Mouse (Mus musculus): ENCODE results near the gene Dlx3.
A peak's percentile ranks its signal among the peaks of the same experiment; 100 is the strongest.

Dlx3 gene

DNA sequence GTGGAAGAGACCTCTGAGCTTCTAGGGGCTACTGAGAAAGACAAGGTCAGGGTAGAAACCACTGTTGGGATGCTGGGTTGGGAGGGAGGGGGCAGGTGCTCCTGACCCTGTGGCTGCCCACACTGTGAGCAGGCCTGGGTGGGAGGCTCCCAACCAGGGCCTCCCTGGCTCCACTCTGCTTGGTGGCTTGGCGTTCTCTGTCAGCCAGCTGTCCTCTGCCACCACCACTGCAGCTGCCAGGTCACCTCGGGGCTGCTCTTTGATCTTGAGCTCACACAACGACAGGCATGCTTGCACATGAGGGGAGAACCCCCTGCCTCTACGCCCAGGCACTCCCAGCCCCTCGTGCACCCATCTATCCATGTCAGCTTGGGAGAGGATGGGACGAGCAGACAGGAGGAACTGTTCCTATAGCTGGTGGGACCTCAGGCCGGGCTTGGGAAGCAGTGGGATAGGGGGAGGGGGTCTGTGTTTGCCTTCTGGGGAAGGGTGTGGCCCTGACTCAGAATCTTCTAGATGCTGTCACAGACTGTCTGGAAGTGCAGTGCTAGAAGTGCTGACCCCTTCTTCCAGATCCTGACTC lies 5.5 kb downstream of the Dlx3 start:
- no peak for DNase-seq (ENCODE audit: low spot score)

DNA sequence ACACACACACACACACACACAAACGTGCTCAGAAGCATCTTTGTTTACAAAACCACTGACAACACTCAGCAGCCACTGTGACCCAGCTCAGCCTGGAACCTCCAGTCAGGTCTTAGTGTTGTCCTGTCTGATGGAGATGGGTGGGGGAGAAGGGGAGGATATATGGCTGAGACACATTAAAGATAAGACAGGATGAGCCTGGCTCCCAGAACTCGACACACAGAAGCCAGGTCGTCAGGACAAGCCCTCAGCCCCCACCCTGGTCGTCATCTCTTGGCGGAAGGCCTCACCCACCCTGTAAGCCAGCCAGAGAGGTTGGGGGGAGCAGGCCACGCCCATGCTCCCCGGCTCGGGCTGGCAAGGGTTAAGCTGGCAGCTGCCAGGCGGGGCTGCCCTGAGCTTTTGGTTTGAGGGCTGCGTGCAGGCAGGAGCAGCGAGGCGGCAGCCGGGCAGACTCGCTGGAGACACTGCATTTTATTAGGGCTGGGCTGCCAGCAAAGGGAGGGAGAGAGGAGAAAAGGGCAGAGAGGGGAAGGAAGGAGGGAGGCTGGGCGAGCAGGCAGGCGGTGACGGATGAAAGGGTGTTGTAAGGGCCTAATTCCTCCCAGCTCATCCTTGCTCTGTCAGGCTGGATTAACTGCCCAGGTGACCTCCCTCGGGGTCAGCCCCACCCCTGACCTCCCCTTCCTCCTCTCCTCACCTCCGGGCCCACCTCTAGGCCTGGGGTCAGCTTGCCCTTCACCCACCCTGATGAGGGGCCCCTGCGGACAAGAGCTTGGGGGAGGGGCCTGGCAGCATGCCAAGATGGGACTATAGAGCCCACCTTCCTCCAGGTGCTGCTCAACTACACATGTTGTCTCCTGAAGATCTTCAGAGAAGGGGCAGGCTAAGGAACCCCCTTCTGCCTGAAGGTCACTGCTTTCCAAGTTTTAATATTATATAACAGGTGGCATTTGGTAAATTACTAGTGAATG lies 6.6 kb downstream of the Dlx3 start:
- DNase-seq (ENCODE audit: low spot score), result peak; percentile 72

DNA sequence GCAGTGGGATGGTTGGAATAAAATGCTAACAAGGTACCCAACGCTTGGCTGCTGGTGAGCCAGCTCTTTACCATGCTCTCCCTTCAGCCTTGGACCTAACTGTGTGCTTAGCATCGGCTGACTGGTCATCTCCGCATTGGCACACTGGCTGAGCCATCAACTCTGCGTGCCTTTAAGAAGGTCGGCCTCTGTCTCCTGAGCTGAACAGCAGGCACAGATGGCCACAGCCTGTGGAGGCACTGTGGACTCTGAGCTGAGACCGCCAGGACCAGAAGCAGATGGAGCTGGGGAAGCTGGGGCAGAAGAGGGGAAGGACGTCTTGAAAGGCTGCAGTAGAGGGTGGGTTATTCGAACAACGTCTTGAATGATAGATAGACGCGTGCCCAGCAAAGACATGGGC lies 8.4 kb downstream of the Dlx3 start:
- no peak for DNase-seq (ENCODE audit: low spot score)

DNA sequence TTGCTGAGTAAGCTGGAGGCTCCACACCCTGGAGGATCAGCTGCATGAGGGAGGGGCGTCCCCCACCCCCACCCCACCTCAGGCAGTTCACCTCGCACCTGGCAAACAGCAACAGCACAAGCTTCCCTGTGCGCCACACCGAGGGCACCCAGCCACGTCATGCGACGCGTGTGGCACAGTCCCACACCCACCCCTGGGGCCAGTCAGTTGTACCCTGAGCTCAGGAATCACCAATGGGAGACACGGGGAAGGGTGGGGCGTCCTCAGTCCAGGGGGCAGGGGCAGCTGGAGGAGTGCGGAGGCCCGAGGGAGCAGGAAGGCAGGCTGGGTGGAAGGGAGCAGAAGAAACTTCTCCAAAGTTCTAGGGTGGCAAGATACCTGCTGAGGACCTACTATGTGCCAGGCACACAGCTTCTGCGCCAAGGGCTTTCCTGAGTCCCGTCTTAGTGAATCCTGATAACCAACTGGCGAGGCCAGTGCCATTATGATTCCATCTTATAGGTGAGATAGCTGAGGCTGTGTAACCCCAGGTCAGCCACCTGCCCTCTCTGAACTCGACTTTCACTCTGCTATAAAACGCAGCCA lies 10.8 kb downstream of the Dlx3 start:
- no peak for DNase-seq (ENCODE audit: low spot score)

DNA sequence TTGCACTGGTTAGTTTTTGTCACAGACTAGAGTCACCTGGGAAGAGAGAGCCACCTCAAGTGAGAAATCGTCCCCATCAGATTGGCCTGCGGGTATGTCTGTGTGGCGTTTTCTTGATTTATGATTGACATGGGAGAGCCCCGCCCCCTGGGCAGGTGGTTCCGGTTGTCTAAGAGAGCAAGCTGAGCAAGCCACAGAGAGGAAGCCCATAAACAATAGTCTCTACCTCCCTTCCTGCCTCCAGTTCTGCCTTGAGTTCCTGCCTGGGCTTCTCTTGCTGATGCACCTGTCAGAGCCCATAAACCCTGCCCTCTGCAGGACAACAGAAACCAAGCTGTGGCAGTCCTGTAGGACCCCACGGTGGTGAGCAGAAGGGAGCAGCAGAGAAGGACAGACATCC lies 13.4 kb downstream of the Dlx3 start:
- DNase-seq (ENCODE audit: low spot score), result no peak

DNA sequence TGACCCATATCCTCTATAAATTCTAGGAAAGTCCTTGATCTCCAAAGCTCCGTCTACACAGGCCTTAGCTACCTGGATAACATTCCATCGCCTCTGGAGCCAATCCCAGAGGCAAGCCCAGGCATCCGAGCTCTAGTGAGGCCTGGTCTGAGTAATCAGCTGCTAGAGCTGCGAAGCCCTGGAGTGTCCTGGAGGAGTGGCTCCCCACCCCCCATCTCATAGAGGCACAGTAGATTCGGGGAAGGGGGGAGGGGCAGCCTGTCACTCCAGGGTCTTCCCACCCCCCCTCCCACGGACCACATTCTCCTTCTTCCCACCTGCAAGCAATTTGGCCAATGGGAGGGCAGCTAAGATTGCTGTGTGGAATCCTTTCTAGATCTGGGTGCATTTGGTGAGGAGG lies 17.4 kb downstream of the Dlx3 start:
- DNase-seq (ENCODE audit: low spot score), result no peak

DNA sequence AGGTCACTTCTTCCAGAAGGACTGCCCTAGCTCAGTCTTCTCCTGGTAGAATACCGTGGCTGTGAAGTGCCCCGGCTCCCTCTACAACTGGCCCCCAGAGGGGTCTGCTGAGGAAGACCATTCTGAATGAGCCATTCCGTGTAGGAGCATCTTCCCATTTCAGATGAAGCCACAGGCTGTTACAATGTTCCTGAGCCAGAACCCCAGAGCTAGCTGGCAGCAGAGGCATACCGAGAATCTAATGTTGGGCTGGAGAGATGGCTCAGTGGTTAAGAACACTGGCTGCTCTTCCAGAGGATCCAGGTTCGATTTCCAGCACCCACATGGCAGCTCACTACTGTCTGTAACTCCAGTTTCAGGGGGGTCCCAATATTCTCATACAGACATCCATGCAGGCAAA lies 20.0 kb downstream of the Dlx3 start:
- no peak for DNase-seq (ENCODE audit: low spot score)

DNA sequence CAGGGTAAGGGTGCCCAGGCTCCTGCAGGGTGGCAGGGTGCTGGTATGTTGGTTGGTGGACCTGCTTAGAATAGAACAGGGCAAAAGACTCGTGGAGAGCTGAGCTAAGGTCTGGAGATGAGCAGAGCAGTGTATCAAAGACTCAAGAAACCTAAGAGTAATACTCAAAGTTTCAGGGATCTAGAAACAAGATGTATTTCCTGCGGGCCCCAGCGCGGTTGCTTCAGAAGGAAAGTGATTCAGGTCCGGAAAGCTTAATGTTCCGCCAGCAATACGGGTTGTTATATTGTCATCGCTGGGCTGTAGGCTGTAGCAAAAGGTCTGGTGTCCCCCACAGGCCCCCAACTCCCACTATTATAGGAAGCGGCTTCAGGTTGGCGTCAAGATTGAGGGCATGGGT lies 22.3 kb downstream of the Dlx3 start:
- DNase-seq (ENCODE audit: low spot score), result no peak

DNA sequence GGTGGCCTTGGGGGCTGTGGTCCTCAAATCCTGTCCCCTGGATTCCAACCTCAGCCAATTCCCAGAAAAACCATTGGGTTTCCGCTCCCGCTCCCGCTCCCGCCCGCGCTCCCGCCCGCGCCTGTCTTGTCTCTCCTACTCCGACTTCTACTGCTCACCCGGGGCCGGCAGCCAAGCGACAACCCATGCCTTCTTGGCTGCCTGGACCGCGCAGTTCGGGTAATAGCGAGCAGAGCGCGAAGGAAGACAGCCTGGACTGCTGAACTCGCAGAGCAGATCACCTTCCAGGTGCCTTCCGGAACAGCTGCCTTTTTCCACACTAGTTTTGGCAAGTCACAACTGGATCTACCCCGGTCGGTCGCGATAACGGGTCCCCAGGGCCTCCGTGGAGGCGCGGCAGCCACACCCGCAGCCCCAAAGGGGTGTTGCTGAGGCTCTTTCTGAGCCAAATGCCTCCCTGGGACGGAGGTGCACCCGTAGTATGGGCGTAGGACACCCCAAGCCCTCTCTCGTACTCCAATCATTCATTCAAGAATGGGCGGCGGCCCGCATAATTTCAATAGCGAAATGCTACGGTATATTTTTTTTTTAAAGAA lies 23.2 kb downstream of the Dlx3 start:
- no peak for DNase-seq (ENCODE audit: low spot score)

DNA sequence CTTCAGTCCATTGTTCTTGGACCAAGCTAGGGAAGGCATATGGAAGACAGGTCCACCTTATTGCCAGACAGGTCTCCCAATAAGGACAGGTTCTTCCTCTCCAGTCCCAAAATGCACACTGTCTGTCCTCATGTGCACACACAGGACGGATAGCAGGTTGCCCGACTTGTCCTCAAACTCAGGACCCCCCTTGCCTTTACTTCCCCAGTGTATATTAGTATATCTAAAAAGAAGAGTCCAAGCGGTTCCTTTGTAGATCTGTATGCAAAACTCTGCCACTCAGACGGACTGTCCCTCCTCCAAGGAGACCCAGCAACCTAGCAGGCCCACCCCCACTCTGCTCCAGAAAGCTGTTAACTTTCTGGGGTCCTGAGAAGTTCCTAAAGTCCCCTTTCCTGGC lies 23.7 kb downstream of the Dlx3 start:
- DNase-seq (ENCODE audit: low spot score), result no peak

DNA sequence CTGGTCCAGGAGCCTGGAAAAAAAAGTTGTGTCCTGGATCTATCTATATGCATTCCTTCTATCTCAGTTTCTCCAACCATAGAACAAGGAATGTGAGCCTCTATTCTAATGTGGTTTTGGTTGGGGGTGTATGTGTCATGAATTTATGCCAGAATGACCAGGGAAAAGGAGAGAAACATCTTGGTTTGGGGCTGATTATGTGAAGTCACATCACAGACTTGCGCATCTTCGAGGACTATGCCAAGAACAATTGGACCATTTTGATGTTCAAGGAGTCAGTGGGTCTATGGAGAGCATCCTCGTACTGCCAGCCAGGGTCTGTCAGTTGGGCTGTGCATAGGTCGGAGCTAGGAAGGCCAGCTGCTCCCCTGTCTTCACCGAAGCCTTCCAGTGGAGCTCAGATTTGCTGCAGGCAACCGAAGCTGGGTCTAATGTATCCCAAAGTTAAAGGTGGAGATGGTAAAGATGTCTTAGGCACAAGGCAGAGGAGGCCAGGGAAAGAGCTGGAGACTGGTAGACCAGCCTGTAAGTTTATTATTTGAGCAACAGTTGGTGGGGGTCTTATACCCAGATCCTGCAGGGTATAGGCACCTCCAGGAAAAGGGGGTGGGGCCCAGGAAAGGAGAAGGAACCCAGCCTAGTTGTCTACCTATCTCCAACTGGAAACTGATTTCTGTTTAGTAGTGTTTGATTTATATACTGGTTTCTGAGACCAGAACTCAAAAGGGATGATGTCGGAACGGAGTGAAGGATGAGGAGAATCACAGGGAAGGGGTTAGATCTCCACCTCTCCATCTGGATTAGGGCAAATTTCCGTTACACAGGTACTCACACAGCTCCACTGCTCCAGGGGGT lies 24.4 kb downstream of the Dlx3 start:
- no peak for DNase-seq (ENCODE audit: low spot score)

DNA sequence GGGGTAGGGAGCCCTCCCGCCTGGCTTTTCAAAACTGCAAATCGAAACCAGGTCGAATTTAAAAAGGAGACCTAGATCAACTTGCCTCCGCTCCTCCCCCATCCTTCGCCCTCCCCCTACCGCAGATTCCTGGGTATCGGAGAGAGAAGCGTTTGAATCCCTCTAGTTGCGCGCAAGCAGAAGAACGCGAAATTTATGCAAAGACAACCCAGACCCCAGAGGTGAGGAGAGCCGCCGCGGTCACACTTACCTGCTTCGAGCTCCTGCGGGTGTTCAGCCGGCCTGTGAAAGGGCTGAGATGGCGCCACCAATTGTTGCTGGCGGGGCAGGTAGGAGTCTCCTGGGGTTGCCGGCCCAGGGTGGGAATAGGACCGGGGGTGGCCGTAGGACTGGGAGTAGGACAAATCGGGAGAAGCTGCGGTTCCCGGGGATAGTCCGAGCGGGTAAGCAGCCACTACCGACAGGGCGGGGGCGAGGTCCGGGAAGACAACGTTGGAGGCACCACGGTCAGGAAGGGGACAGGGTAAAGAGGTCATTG lies 25.1 kb downstream of the Dlx3 start:
- DNase-seq (ENCODE audit: low spot score), result no peak

DNA sequence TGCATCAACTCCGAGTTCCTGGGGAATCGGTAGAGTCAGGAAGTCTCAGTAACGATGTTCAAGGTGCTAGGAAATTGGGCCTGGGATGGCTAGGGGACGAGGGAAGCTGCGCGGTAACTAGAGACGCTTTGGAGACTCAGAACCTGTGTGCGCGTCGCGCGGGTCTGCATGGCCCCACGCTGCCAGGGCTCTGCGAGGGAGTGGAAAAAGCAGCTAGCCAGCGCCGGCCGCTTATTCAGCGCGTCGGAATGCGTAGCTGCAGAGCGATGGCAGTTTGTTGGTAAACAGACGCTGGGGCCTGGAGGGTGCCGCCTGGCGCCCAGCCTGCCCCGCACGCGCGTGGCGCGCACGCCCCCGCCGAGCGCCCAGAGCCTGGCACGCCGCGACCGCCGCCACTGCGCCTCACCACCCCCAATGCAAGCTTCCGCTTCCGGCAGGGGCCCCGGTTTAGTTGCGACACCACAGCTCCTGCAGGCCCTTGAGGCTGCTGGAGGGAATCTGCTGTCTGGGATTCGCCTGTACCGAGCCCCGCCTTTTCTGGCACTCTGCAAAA lies 26.0 kb downstream of the Dlx3 start, which contains the start of gene Dlx4:
TSS of gene Dlx4 (minus strand) at position 413 of the 553 bp plus-strand sequence.
- DNase-seq (ENCODE audit: low spot score), result peak; percentile 61

DNA sequence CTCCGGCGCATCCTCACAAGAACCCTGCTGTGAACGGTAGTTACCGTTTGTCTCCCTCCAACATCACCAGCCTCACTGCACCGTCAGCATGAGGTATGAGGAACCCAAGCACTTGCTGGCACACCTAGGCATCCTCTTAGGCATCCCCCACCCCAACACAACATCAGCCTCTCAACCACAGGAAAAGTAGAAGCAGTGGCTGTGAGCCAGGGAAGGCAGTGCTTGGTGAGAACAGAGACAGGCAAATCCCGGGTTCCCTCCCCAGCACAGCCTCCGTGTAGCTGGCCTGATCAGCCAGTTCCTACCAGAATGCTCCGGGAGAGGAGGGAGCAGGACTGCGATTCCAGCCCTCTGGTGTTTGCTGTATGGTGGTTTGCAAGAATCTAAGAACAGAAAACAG lies 28.8 kb downstream of the Dlx3 start:
- DNase-seq (ENCODE audit: low spot score), result no peak

DNA sequence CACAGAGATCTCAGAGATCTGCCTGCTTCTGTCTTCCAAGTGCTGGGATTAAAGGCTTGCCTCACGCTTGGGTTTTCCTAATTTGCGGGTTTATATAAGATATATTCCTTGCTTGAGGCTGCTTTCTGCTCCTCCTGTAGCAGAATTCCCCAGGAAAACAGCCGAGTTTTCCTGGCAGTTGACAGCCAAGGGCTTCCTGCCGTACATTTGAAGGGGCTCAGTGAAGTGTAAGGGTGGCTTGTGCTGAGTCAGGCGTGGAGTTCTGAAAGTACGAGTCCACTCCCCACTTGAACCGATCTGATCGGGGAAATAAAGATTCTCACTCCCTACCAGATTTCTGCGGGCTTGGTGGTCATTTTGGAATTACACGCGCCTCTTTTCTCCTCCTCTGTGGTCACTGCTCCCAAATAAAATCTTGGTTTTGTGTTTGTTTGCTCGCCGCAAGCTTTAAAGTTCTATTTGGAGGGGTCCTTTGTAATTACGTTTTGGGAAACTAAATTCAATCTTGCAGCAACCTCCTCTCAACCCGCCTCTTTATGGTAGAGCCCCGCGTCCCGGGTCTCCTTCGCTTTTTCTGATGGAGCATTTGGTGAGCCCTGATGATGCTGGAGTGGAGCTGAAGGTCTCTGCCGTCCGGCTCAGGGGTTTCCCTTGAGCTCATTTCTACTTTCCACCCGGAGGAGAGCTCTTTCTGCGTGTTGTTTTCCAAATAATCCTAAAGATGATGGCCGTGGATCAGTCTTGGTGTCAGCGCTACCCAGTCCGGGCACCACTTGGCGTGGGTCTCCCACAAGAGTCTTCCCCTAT lies 29.7 kb downstream of the Dlx3 start:
- no peak for DNase-seq (ENCODE audit: low spot score)

DNA sequence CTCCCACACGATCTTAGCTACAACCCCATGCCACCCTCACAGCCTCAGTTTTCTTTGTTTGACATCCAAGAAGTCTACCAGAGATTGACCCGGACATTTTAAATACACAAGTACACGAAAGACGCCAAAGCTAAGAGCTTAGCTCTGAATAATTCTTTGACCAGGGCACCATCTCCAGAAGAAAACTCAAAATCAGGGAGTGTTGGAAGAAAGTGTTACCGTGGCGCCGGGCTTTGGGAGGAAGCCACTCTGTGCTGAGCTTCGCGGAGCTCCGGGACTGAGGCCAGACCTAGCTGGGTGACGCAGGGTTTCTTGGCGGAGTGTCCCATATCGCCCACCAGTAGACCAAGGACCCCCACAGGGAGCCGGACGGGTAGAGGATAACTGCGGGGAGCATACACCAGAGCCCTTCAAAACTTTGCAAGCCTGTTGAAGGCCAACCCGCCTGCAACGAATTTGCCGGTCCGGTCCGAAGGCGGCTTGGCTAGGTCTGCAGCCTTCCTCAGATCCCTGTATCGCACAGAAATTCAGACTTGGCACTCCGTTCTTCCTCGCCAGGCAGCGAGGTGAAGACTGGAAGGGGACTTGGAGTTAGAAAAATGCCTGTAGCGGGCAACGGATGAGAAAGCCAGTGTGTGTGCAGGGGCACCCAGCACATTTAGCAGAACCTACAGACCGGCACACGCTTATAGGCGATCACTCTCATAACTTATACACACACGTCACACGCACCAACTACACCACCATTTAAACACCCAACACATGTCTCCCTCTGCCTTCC lies 30.5 kb downstream of the Dlx3 start:
- no peak for DNase-seq (ENCODE audit: low spot score)

DNA sequence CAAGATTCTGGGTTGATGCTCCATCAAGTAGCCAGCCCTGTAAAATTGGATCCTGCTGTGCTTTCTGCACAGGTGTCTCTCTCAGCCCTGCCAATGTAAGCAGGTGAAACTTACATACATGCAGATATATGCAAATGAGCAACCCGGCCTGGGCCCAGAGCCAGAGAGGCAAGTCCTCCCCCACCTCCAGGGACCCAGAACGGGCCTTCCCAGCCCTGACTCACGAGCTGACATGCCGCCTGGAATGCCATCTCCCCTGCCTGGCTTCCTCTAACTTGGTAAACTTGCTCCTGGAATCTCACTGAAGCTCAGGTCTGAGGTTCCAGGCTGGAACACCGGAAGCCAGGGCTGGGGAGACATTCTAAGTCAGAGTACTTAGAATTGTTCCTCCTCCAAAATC lies 33.2 kb downstream of the Dlx3 start:
- DNase-seq (ENCODE audit: low spot score), result peak; percentile 18

DNA sequence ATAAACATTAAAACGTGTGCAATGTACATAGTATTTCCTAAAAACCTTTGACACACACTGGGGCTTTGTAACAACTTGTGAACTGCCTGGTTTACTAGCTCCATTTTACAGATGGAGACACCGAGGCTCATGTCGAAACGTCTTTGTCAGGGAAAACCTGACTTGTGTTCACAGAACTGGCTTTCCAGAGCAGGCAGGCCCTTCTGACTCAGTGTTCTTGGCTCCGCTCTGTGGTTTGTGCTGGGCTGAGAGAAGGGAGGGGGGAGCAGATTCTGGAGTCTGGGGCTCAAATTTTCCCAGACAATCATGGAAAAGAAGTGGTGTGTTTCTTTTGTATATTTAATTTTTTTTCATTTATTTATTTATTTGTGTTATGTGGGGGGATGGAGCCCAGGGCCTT lies 33.8 kb downstream of the Dlx3 start:
- DNase-seq (ENCODE audit: low spot score), result no peak

DNA sequence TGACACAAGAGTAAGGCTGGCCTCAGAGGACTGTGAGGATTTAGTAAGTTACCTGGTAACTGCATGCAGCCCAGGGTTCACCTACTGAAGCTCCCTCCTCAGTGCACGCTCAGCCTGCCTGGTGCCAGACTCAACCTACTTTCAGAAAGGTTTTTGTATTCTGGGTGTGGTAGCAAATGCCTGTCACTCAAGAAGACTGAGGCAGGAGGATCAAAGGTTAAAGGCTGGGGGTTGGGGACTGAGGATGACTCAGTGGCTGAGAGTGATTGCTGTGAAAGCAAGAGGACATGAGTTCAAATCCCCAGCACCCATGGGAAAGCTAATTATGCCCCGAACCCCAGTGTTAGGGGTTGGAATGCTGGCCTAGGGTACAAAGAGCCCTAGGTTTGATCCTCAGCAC lies 35.6 kb downstream of the Dlx3 start:
- no peak for DNase-seq (ENCODE audit: low spot score)

DNA sequence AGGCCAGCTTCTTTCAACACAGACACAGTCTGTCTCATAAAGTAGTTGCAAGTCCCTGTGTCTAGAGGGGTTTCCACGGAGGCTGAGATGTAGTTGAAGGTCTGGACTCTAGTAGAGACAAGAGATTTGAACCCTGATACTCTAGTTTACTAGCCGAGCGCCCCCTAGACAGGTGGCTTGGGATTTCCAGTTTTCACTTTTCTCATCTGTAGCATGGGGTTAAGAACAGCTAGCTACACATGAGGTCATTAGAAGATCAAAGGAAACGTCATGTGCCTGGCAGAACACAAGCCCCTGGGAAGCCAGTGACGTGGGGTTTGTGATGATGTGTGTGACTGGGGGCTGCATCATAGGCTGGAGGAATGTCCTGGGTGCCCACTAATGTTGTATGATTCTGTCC lies 37.4 kb downstream of the Dlx3 start:
- DNase-seq (ENCODE audit: low spot score), result no peak

Data from urinary bladder, postnatal 14 days (tissue).